Mouse (Mus musculus): Measurements from ENCODE around the gene Pstpip1.

Gene Pstpip1

DNA sequence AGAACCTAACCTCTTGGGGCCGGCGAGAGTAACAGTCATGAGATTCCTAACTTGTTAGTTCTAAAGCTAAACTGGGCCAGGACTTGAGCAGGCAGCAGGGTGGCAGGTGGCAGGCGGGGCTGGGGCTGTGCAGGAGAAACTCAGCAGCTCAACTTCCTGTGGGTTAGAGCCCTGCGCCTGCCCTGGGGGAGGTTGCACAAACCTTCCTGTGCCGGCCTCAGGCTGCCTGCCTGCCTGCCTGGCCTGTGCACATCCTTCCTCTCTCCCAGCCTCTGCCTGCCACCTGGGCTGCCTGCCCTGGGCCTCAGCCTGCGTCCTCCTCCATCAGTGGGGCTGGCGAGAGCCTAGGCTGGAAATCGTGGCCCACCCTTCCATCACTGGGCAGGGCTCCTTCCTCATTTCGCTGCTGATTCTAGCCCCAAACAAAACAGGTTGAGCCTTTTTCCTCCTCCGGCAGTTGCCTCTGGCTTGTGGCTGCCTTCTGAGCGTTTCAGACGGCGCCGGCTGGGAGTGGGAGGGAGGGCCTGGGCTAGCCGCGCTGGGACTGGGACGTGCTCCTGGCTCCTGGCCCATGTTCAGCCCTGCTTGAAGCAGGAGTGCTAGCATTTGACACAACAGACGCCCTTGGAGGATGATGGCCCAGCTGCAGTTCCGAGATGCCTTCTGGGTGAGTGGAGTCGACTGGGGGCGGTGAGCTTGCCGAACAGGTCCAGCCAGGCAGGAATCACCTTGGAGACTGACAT, at the start of gene Pstpip1:
Gene Pstpip1, plus strand, starts transcription at position 185 of the 743 bp plus-strand sequence.
- DNase-seq = peak; percentile 46 to 74

- DNase-seq = peak; percentile 95 to 96
Measured at GRCm38 (mm10) chr9:56041372-56042180, 48.2 kb upstream of the Pstpip1 start, which contains the start of gene Rcn2. Rcn2 (plus strand) TSS chr9:56041845.

DNA sequence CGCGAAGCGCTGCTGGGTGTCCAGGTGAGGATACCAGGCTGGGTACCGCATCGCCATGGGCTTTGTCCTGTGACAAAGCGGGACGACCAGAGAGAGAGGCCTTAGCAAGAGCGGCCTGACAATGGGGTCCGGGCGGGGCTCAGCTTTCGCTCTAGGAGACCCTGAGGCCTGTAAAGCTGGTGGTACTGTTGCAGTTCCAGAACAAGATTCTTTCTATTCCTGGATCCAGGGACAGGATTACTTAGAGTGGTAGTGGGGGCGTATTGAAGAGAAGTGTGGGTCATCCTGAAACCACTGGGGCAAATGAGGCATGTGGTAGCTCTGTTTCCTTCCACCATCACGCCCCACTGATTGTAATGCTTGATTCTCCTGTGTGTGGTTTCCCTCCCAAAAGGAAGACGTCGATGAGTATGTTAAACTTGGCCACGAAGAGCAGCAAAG, 47.6 kb upstream of the Pstpip1 start:
- no peak for DNase-seq

DNA sequence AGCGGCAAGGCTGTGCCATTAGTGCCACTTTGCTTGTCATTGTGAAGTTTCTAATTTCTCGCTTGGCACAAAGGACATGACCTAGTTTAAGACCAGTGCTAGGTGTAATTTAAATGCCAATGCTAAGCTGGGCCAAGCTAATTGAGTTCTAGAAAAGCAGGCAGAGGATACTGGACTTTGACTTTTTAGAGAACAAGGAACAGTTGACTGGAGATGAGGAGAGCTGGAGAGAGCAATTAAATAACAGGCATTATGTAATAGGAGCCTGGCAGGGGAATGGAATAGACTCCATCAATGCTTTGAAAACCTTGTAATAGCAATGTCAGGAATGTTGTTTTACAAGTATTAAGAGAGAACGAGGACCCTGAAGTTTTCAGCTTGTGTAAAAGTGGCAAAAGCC, 36.0 kb upstream of the Pstpip1 start:
- DNase-seq = peak; percentile 11 to 76

DNA sequence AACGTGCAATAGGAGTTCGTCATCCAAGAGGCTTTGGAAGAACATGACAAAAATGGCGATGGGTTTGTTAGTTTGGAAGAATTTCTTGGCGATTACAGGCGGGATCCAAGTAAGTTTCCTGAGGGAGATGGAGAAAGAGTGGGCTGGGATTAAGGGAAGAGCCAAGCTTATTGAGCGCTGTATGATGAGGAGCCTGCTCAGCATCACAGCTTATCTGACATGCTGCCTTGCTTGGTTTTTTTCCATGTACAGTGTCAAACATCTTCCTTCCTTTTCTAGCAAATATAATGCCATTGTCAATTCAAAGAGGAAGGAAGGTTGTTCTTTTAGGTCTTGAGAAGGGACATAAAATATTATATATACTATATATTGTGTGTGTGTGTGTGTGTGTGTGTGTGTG, 33.6 kb upstream of the Pstpip1 start:
- no peak for DNase-seq

DNA sequence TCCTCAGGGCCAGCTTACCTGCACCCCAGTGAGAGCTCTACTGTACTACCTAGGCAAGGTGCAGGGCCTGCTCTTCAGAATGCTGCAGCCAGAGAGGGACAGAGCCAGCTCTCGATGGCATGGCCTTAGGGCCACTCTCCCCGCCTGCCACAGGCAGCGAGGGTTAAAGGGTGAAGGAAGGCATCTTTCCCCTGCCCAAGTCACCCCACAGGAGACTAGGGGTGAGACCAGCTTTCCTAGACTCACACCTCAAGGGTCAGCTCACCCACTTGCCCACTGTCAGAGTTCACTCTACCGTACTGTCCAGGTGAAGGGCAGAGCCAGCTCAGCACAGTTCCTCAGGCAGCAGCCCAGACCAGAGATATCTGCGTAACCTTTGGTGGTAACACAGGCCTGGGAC, 27.4 kb upstream of the Pstpip1 start:
- no peak for DNase-seq

GRCm38 (mm10) chr9:56065011-56065410, 24.8 kb upstream of the Pstpip1 start:
- peak; percentile 22 to 32 for DNase-seq

DNA sequence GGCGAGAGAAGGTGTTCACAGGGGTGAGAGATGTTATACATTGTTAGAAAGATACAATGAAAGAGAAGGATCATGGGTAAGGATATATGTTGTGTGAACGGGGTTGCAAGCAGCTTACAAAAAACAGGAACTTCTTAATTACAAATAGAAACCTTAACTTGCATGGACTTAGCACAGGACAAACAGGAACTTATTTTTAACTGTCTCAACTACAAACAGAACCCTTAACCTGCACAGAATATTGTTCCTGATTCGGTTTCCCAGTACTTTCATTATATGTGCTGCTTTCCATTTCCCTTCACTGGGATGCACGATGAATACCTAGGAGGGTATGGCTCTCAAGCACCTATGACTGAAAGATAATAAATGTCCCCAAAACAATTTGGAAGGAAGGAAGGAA, 21.8 kb upstream of the Pstpip1 start:
- DNase-seq = no peak

GRCm38 (mm10) chr9:56068630-56069029, 21.1 kb upstream of the Pstpip1 start:
- DNase-seq = no peak

DNA sequence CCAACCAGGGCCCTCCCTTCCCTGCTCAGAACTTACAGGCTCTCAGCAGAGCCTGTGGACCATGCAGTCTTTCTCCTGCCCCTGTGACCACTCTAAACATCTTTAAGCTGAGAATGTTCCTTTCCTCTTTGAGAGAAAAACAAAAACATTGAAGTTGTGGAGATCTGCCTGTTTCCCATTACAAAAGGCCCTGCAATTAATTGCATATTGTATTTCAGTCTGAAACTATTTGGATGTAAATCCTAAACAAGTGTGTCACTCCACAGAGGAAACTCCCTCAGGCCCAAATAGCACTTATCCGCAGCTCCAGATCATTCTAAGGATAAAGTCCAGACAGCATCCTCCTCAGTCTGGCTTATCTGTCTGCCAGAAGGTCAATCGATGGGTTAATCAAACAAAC, 16.9 kb upstream of the Pstpip1 start:
- DNase-seq = no peak

DNA sequence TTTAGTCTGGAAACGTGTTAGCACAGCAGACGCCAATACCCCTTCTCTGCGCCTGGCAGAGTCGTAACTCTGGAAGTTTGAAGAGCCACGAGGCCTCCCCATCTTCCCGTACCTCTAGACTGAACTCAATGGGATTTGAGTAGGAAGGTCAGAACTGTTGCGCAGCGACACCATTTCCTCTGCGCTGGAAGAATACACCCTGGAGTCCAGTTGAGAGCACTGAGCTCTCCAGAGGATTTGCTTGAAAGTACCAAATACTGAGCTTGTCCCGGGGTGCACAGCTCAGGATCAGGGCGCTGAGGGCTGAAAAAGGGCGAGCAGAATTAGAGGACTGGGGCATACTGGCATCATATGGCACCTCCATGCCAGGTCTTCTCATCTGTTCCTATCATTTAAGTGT, 14.9 kb upstream of the Pstpip1 start:
- DNase-seq = no peak

GRCm38 (mm10) chr9:56075264-56075663, 14.5 kb upstream of the Pstpip1 start:
- peak; percentile 73 to 85 for DNase-seq

DNA sequence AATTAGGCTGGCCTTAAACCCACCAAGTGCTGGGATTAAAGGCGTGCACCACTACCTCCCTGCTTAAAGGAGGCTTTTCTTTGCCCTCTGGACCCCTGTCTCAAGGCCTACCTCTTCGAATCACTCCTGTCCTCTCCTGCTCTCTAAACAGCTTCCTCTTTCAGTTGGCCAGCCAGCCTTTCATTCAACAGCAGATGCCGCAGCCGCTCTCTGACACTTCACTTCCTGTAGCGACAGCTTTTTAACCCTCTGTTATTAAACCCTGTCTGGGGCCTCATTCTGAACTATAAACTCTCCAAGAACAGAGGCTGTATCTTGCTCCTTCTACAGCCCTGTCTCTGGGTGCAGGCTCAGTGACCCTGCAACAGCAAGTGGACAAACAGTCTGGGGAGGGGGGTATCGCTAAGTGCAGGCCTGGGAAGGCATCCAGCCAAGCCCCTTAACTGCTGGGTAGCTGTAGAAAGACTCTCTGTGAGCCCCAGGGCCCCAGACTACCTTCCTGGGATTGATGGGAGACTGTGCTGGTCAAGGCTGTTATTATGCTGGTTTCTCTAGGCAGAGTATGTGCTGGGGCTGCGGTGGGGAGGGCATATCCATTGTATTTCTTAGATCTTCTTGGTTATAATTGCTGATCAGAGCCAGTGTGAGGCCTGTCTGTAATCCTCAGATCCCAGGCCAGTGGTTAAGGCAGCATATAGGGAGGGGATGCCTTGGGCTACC, 13.7 kb upstream of the Pstpip1 start:
- peak; percentile 48 to 56 for DNase-seq

DNA sequence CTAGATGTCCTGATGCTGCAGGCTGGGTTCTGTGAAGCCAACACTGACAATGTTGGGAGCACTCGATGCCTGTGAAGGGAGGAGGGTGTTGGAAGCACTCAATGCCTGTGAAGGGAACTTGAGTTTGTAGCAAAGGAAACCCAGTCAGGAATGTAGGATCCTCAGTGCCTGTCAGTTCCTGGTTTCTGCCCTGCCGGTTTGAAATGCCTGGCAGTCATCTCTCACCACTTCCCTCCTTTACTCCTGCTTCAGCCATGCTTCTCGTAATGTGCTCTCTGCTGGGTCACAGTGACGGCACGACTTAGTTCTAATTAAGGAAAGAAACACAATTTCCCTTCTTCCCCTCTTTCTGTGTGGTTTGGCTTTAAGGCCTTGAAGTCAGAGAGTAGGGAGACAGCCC, 10.2 kb upstream of the Pstpip1 start:
- DNase-seq = no peak

DNA sequence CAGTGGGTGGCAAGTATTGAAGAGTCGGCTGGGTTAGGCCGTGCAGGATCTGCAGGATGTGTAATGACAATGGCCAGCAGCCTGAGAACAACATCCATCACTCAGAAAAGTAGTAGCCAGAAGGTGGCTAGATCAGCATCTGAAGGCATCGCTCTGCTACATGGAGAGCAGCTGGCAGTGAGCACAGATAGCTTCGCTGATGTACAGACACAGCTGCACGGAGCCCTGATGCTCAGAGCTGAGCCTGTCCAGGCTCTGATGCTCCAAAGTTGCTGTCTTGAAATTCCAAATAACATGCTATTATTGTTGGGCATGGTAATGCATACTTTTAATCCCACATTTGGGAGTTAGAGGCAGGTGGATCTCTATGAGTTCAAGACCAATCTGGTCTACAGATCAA, 3.2 kb upstream of the Pstpip1 start:
- no peak for DNase-seq

- DNase-seq = no peak
Measured at GRCm38 (mm10) chr9:56090546-56091225, 924 bp downstream of the Pstpip1 start.

- DNase-seq = no peak
Measured at GRCm38 (mm10) chr9:56092102-56092501, 2.3 kb downstream of the Pstpip1 start.

GRCm38 (mm10) chr9:56097584-56098298, 8.0 kb downstream of the Pstpip1 start:
- no peak for DNase-seq

DNA sequence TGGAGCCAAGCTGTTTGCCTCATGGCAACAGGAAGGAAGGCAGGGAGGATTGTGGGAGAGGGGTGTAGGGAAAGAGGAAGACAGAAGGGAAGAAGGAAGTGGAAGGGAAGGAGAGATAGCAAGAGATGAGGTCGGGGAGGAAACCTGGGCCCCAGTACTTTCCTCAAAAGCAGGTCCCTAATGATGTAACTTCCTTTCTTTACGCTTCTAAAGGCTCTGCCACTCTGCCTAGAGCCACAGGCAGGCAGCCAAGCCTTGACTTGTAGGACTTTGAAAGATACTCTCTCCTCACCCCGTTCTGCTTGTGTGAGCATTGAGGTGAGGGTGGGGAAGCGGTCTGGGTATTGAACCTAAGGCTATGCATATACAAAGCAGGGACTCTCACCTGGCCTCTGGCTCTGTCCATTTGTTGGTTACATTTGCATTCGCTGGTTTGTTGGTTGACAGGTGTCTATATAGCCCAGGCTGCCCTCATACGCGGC, 10.3 kb downstream of the Pstpip1 start:
- DNase-seq = no peak

DNA sequence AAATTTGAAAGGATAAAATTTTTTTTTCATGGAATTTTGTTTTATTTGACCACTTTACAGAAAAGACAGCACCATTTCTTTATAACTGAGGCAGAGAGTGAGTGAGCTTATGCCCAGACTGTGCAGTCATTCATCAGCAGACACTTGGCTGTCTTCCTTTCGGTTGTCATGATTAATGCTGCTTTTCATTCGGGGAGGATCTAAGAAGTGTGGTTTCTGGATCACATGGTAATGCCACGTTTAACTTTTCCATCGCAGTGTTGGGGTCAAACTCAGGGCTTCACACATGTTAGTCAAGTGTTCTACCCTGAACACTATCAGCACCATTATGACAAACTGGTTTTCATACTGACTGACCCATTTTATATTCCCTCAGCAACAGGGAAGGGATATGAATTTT, 11.3 kb downstream of the Pstpip1 start:
- DNase-seq = no peak

DNA sequence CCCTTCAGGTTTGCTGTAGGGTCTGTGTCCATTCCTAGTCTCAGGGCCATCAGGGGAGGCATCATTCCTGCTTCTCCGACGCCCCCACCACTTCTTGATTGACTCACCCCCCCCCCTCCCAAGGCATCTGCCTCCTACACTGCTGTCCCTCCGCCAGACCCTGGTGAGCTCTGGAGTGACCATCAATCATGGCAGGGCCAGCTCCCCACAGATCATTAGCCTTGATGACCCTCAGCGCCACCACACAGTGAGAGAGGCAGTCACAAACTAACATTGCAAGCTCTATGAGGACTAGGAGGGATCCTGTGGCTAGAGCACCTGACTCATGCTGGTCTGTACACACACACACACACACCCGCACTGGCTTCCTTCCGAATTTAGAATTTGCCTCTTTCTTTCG, 15.2 kb downstream of the Pstpip1 start:
- DNase-seq = no peak

Measured in kidney, postnatal 36 days (tissue).